Mouse (Mus musculus) cerebral cortex, adult 2 months (tissue): ENCODE results near the gene Ccdc74a.

Source experiments
- WGBS: fragments of 180-500 bp; shearing (Covaris S2); methylation state at CpG from one replicate; pipeline ENCODE4 v1.1.7; 2018; 5-methylcytosine and 5-hydroxymethylcytosine counted together

Gene Ccdc74a

DNA sequence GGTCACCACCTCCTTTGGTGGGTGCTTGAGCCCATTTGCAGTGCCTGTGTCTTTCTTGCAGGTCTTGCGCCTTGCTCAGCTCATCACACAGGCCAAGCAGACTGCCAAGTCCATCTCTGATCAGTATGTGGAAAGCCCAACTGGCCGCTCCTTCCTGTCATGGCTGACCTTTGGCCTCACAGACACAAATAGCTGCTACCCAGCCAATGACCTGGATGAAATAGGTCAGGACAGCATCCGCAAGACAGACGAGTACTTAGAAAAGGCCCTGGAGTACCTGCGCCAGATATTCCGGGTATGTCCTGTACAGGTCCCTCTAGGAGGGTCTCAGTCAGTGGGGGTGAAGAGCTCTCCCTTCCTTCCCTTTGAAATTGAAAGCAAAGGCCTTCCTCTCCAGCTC lies 5.0 kb upstream of the Ccdc74a start:
- WGBS: 90% methylated on average over 6 of the region's 6 CpGs

DNA sequence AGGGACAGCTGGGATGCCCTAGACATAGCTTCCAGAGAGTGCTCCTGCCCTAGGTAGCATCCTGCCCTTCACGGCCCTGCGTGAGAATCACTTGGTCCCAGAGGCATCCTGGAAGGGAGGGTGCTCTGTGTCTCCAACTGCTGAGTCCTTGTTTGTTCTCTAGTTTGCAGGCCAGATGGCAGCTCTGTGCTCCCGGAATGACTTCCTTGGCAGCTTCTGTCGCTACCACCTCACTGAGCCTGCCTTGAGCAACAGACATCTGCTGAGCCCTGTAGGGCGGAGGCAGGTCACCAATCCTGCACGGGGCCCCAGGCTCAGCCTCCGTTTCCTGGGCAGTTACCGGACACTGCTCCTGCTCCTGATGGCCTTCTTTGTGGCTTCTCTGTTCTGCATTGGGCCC lies 4.0 kb upstream of the Ccdc74a start:
- 63% methylated on average over 8 of the region's 8 CpGs for WGBS

DNA sequence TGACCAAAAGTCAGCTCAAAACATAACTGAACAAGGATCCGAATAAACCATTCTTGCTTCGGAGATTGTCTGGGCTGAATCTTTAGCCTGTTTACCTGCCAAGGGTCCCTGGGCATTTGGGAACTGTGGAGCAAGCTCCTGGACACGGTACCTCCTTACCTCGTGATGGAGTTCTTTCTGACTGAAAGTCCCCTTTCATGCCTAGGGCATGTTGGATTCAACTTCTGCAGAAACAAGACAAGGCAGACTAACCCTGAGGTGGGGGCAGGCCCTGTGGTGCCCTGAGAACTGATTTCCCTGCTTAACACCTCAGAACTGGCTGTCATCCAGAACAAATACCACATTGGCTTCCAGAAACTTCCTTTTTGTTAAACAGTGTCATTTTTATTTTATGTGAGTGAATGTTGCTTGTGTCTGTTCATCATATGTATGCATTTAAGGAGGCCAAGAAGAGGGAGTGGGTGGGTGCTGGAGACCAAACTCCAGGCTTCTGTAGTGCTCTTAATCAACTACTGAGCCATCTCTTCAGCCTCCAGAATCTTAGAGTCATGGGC lies 2.8 kb upstream of the Ccdc74a start:
- WGBS: 88% methylated on average over 4 of the region's 4 CpGs

DNA sequence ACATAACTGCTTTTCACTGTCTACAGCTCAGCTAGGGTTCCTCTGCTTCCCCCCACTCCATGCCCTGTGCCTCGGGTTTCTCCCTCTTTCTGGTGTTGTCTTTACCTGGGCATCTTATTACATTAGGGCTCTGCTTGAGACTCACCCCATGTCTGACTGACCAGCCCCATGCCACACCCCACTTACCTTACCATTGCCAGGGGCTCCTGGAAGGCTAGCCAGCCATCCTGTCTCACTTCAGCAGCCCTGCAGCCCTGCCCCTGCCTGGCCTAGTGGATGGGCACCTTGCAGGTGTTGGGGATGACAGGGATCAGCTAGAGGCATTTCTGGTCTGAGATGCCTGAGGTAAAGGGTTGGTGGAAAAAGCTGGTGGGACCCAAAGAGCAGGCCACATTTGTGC lies 886 bp downstream of the Ccdc74a start:
- WGBS: 47% methylated on average over 1 of the region's 1 CpGs

DNA sequence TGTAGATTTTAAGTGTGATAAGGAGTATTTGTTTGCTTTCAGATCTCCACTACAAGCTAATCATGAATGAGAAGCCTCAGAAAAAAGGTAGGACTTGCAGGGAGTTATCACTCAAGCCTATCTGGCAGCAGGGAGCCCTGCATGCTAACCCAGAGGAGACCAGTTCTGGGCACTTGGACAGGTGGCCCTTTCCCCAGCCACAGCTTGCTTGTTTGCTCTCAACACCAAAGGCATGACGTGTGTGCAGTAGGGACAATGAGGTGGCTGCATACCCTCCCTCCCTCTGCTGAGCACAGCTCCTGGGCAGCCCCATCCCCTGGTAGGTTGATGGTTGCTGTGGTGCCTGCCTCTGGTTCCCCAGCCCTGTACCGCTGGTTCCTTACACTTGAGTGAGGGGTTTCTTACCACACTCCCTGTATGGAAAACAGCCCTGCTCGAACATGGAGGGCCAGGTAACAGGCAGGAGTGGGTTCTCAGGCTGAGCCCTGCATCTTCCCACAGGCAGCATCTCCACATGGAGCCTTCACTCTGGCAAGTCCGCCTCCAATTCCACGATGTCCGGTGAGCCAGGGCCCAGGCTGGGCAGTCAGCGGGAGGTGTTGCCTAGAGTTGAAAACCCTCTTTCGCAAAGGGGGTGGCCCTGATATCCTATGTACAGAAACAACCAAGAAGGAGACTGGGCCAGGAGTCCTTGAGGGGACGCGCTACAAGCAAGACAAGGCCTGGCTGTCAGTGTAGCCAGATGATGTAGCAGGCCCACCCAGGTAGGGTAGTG lies 1.5 kb downstream of the Ccdc74a start:
- WGBS: 79% methylated on average over 10 of the region's 10 CpGs

DNA sequence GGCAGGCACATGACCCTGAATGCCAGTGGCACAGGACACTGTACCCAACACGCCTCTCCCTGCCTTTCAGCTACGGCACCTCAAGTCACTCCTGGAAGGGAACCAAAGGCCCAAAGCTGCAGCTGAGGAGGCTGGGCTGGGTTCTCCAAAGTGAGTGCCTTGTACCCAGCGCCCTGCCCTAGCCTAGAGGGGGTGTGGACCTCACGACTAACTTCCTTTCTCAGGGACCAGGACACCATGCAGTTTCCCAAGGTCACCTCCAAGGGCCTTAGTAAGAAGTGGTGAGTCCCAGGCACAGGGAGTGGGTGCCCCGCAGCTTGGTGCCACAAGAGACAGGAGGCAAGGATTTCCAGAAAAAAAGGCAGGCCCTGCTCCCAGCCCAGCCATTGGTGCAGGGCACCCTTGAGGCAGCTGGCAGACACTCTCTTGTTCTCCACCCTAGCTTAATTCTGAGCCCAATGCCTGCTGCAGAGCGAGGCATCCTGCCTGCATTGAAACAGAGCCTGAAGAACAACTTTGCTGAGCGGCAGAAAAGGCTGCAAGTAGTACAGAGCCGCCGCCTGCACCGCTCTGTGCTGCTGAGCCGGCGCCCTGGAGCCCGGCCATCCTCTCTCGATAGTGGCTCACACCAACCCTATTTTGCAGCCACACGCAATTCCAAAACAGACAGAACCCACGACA lies 3.8 kb downstream of the Ccdc74a start:
- WGBS: 39% methylated on average over 16 of the region's 16 CpGs

DNA sequence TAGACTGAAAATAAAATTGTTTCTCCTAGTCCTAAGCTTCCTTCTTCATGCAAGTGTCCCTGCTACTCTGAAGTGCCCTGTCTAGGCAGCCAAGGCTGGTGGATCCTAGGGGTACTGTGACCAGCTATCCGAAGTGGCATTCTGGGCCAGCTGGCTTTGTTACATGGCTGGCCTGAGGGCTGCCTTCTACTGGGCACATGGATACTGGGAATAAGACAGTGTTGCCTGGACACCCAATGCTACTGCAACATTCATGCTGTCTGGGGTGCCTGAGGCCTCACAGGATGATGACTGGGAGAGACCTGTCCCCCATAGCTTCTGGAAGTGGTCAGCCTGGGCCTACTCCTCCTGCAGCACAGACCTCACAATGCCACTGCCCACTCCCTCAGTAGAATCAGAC lies 4.4 kb downstream of the Ccdc74a start:
- 69% methylated on average over 1 of the region's 1 CpGs for WGBS

DNA sequence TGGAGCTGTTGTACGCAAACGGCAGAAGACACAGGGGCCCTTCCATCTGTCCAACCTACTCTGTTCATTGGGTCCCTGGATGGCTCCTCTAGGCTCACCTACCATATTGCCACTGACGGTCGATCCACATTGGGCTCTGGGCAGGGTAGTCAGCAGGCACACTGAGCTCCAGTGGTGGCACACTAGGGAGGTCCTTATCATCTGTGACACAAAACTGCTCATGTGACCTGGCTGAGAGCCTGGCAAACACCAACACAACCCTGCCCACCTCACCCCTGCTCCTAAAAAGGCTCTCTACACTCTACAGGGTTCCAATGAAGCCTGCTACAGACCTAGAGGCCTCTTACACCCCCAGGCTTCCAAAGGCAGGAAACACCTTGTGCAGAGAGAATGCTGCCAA lies 6.3 kb downstream of the Ccdc74a start:
- WGBS: 79% methylated on average over 4 of the region's 4 CpGs

DNA sequence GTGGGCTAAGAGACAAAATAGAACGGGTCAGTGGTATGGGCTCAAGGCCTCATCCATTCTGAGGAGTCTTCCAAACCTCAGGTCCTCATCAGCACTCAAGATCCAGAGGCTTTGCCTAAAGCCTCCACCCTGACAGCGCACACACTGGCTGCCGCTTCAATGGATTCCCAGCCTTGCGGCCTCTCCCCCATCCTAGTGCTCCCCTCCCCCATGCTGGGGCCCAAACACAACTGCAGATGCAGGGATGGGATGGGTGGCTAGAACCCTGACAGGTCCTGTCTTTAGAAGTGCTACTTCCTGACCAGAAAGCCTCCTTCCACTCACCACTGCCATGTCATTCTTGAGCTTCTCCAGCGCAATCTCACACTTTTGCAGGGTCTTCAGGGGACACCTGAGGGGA lies 7.3 kb downstream of the Ccdc74a start:
- WGBS: 89% methylated on average over 5 of the region's 5 CpGs

DNA sequence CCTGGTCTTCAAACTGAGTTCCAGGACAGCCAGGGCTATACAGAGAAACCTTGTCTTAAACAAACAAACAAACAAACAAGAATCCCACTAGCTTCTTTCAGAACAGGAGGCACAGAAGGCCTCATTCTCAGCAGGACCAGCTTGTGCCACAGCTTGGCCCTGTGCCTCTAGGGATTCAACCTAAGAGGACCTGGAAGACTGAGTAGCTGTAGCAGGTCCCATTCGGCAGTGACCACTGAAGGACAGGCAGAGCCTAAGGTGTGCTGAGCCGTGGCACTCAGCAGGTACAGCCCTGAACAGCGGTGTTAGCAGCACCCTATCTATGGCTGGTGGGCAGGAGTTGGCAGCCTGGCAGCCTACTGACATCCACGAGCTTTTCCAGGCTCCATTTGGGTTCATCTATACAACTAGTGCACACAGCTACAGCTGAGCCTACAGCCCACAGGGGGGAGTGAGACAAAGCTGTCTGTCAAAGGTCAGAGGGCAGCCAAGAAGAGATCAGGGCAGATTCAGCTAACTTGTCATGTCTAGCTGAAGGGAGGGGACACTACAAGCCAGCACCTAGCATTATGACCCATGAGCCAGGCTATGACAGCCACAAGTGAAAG lies 8.0 kb downstream of the Ccdc74a start:
- 73% methylated on average over 4 of the region's 4 CpGs for WGBS

DNA sequence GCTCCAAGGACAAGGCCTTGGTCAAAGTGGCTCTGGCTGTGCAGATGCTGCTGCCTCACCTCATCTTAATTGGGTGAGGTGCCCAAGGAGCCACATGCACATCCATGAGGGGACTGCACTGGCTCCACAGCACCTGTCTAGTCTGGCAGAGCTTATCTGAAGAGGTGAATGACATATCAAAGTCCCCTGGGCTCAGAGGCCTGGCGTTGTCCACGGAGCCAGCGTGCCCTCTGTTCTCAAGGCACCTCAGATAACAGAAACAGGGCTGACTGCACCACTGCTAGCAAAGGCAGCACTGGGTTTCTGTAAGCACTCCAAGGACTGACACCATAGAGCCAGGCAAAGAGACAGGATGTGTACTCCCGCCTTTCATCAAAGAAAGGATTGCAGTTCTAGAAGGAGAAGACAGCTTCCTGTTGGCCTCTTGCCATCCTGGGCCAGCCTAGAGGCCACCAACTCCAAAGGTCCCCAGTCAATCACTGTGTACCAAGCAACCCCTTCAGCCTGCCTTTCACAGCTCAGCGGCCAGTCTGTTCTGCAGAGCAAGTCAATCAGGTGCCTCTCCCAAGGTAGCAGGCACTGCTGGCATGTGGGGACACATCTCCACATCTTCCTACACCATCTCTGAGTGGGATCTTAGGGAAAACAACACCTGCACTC lies 10.1 kb downstream of the Ccdc74a start:
- WGBS: 82% methylated on average over 5 of the region's 5 CpGs

DNA sequence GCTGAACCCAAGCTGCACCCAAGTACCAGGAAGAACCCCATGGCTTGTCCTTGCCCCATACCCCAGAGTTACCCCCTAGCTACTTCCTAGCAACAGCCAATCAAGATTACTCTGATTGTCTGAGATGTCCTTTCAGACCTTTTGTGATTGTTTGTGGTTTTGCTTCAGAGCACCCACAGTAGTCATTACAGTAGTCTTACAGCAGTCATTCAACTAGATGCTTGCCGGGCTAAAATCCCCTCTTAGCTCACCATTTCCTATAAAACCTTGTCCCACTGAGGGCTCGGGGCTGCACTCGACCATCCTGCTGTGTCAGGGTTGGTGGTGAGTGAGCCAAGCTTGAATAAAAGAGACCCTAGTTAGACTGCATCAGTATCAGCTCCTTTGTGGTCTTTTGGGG lies 48.6 kb downstream of the Ccdc74a start:
- WGBS: 83% methylated on average over 3 of the region's 3 CpGs
